Mouse (Mus musculus): Measurements from ENCODE around the gene T. TPM values are rescaled to one million over a fixed set of nuclear protein-coding genes. Genes with fewer than 3 reads are reported as not detected.
"Not testable (repeated sequence)": the region's sequence is repeated elsewhere in the genome, so short reads cannot be mapped to it uniquely, and the experiment has no call there.

T gene
- polyA plus RNA-seq, 1 experiment from 2014 or later: 0.37 TPM

DNA sequence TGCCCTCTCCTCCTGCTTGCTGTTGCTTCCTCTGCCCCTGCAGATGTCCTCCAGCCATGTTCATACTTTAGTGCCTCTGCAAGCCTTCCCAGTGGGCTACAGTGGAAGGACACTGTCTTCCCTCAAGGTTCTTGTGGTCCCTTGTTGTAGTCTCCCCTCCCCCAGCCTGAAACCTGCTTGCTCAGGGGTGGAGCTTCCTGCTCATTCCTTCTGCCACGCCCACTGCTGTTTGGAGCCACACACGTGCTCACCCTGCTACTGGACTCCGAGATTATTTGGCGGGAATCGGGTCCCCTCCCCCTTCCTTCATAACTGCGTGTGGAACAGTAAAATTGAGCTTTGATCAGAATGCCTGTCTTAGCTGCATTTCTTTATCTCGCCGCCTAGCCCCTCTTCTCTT, 30.3 kb upstream of the T start:
- H3K4me2 ChIP-seq (ENCODE audit: low read depth, low read length); H3K9ac ChIP-seq (replicated peaks; ENCODE audit: low read depth, low read length); H3K27ac ChIP-seq (ENCODE audit: low read depth, low read length); H3K27me3 ChIP-seq (ENCODE audit: control insufficient read depth, insufficient read depth, low read length); H3K4me3 ChIP-seq (ENCODE audit: low read depth, low read length); H3K4me1 ChIP-seq (ENCODE audit: control insufficient read depth, insufficient read depth, low read length); H3K9me3 ChIP-seq (ENCODE audit: control insufficient read depth, low read length); H3K36me3 ChIP-seq (ENCODE audit: control insufficient read depth, insufficient read depth, low read length); ATAC-seq (ENCODE audit: low read depth): not testable (repeated sequence)
- WGBS: 65% methylated on average over 8 of the region's 8 CpGs

DNA sequence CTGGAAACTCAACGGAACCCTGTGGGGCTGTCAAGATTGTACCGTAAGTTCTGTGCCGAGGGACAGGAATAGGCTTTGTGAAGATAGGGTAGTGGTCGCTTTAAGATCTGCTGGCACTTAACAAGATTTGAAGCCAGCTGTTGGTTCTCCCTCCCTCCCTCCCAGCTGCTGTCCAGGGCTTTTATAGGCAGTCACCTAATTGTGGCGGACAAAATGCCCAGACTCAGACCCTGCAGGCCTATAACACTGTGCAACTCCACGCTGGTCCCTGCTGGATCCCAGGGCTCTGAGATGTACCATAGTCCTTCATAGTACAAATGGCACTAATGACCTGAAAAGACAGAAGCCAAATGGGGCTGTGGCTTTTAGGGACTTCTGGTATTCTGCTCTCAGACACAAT, 27.9 kb upstream of the T start:
- no peak; the same call in 1 of the 2 replicates for ATAC-seq (ENCODE audit: low read depth)
- H3K27me3 ChIP-seq (ENCODE audit: control insufficient read depth, insufficient read depth, low read length): no peaks in the 10 kb centered on the region
- 14% methylated on average over 6 of the region's 6 CpGs for WGBS
- H3K4me2 ChIP-seq (ENCODE audit: low read depth, low read length): no peak overlapping the region
- H3K36me3 ChIP-seq (ENCODE audit: control insufficient read depth, insufficient read depth, low read length): no peaks in the 10 kb centered on the region
- H3K9ac ChIP-seq (replicated peaks; ENCODE audit: low read depth, low read length): no peak overlapping the region
- no peaks in the 10 kb centered on the region for H3K9me3 ChIP-seq (ENCODE audit: control insufficient read depth, low read length)
- no peaks in the 10 kb centered on the region for H3K4me1 ChIP-seq (ENCODE audit: control insufficient read depth, insufficient read depth, low read length)
- no peak overlapping the region for H3K27ac ChIP-seq (ENCODE audit: low read depth, low read length)
- H3K4me3 ChIP-seq (ENCODE audit: low read depth, low read length): no peak overlapping the region

DNA sequence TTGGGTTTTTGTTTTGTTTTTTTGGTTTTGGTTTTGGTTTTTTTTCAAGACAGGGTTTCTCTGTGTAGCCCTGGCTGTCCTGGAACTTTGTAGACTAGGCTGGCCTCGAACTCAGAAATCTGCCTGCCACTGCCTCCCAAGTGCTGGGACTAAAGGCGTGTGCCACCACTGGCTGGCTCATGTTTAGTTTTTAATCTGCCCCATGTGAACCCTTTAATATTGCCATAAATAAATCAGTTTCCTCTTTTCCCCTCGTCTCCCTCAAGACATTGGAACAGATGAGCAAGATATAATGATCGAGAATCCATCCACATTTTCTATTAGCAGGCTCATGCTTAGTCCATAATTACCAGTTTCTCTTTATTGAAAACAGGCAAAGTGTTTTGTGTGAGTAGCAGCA, 26.2 kb upstream of the T start:
- H3K4me2 ChIP-seq (ENCODE audit: low read depth, low read length); H3K36me3 ChIP-seq (ENCODE audit: control insufficient read depth, insufficient read depth, low read length); H3K27ac ChIP-seq (ENCODE audit: low read depth, low read length); H3K9me3 ChIP-seq (ENCODE audit: control insufficient read depth, low read length); H3K27me3 ChIP-seq (ENCODE audit: control insufficient read depth, insufficient read depth, low read length); H3K4me3 ChIP-seq (ENCODE audit: low read depth, low read length); ATAC-seq (ENCODE audit: low read depth); H3K9ac ChIP-seq (replicated peaks; ENCODE audit: low read depth, low read length); H3K4me1 ChIP-seq (ENCODE audit: control insufficient read depth, insufficient read depth, low read length): not testable (repeated sequence)
- WGBS: 48% methylated on average over 4 of the region's 4 CpGs

DNA sequence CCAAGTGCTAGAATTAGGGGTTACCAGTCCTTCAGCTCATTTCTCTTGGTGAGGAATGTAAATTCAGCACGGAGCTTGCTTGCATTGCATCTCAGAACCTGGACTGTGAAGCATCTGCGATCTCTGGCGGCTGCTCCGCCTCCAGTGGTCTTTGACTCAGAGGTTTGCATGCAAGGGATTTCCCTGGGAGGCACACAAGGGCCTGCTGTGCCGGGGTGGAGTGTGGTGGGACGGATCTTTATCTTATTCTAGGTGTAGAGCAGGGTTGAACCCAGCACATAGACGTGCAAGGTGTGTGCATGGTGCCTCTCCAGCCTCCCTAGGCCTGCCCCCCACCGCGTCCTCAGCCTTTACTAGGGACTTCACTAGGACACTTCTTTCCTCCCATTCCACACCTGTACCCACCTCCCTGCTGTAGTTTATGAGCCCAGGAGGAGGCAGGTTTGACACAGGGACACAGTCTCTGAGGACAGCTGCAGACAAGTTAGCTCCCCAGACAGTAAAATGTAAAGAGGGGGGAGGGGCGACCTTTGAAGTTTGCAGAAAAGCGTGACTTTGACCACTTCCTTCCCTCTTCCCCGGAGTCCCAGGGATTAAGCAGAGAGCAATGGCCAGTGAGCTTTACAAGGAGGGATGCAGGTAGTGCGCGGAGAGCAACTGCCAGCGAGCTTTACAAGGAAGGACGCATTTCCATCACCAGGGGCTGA, 25.5 kb upstream of the T start:
- Histone ChIP-seq H3K9me3 (ENCODE audit: control insufficient read depth, low read length) (no peaks in the 10 kb centered on the region), H3K27ac (ENCODE audit: low read depth, low read length) (no peak overlapping the region), H3K27me3 (ENCODE audit: control insufficient read depth, insufficient read depth, low read length) (0 out of 2 replicates have a peak, but pooled peaks cover 3% of the 10 kb centered on the region), H3K4me2 (ENCODE audit: low read depth, low read length) (no peak overlapping the region), H3K4me3 (ENCODE audit: low read depth, low read length) (no peak overlapping the region), H3K9ac (replicated peaks; ENCODE audit: low read depth, low read length) (no peak overlapping the region), H3K36me3 (ENCODE audit: control insufficient read depth, insufficient read depth, low read length) (no peaks in the 10 kb centered on the region), H3K4me1 (ENCODE audit: control insufficient read depth, insufficient read depth, low read length) (no peaks in the 10 kb centered on the region)
- WGBS: 3% methylated on average over 16 of the region's 16 CpGs
- no peak for ATAC-seq (ENCODE audit: low read depth)

DNA sequence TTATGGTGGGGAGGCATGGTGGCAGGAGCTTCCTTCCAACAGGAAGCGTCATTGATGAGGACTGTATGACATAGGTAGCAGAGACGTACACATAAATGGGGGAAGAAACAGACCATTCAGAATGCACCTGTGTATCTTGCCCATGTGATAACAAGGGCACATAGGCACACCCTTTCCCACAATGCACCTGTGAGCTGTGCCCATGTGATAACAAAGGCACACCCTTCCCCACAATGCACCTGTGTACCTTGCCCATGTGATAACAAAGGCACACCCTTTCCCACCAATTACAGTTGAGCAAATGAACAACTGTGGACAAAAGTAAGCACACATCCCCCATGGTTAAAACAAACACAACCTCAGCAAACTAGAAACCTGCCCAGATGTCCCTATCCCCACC, 23.9 kb upstream of the T start:
- no peak overlapping the region for H3K27ac ChIP-seq (ENCODE audit: low read depth, low read length)
- no peak for ATAC-seq (ENCODE audit: low read depth)
- H3K9ac ChIP-seq (replicated peaks; ENCODE audit: low read depth, low read length): no peak overlapping the region
- H3K4me2 ChIP-seq (ENCODE audit: low read depth, low read length): no peak overlapping the region
- WGBS: 87% methylated on average over 2 of the region's 2 CpGs
- no peaks in the 10 kb centered on the region for H3K9me3 ChIP-seq (ENCODE audit: control insufficient read depth, low read length)
- no peaks in the 10 kb centered on the region for H3K36me3 ChIP-seq (ENCODE audit: control insufficient read depth, insufficient read depth, low read length)
- H3K4me3 ChIP-seq (ENCODE audit: low read depth, low read length): no peak overlapping the region
- H3K27me3 ChIP-seq (ENCODE audit: control insufficient read depth, insufficient read depth, low read length): 0 out of 2 replicates have a peak, but pooled peaks cover 3% of the 10 kb centered on the region
- no peaks in the 10 kb centered on the region for H3K4me1 ChIP-seq (ENCODE audit: control insufficient read depth, insufficient read depth, low read length)

DNA sequence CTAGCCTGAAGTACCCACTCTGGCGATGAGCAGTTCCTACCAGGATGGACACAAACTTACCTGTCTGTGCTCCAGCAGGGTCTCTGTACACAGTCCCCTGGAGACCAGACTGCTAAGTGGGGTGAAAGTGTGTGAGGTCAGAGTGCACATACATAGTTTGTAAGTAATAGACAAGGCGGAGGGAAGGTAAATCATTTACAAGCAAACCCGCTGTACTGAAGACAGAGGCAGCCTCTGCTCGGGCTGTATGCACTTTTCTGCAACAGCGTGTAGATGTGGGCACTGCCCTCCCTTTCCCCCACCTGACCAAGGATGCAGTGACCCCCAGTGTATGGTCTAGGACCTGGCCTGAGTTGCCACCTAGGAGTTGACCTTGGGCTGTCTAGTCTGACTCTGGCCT, 20.6 kb upstream of the T start:
- Histone ChIP-seq H3K27ac (ENCODE audit: low read depth, low read length) (no peak overlapping the region), H3K4me1 (ENCODE audit: control insufficient read depth, insufficient read depth, low read length) (no peaks in the 10 kb centered on the region)
- no peak for ATAC-seq (ENCODE audit: low read depth)

DNA sequence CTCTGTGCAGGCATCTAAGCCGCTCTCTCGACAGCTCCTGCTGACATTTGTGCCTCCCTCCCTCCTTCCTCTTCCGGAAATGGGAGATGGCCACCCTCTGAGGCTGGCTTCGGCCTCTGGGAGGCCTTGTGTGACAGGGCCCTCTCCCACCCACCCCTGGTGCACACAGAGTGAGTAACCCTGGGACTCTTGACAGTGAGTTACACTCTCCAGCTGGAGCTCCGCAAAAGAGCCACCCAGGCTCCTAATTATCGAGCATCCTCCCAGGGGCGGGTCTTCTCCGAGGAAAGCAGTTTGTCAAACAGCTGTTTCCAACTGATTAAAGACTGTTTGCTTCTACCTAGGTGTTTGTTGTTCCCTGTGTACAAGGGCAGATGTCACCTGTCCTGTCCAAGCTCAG, 18.7 kb upstream of the T start:
- ATAC-seq (ENCODE audit: low read depth): no peak
- Histone ChIP-seq H3K27me3 (ENCODE audit: control insufficient read depth, insufficient read depth, low read length) (0 out of 2 replicates have a peak, but pooled peaks cover 3% of the 10 kb centered on the region), H3K9ac (replicated peaks; ENCODE audit: low read depth, low read length) (no peak overlapping the region), H3K4me1 (ENCODE audit: control insufficient read depth, insufficient read depth, low read length) (no peaks in the 10 kb centered on the region), H3K4me2 (ENCODE audit: low read depth, low read length) (no peak overlapping the region), H3K9me3 (ENCODE audit: control insufficient read depth, low read length) (no peaks in the 10 kb centered on the region), H3K4me3 (ENCODE audit: low read depth, low read length) (no peak overlapping the region), H3K27ac (ENCODE audit: low read depth, low read length) (no peak overlapping the region), H3K36me3 (ENCODE audit: control insufficient read depth, insufficient read depth, low read length) (no peaks in the 10 kb centered on the region)
- 6% methylated on average over 8 of the region's 8 CpGs for WGBS

More for the DNA sequence above, 20.6 kb upstream of the T start:
- 43% methylated on average over 5 of the region's 5 CpGs for WGBS
- Histone ChIP-seq H3K9me3 (ENCODE audit: control insufficient read depth, low read length) (no peaks in the 10 kb centered on the region), H3K9ac (replicated peaks; ENCODE audit: low read depth, low read length) (no peak overlapping the region), H3K4me2 (ENCODE audit: low read depth, low read length) (no peak overlapping the region), H3K4me3 (ENCODE audit: low read depth, low read length) (no peak overlapping the region), H3K36me3 (ENCODE audit: control insufficient read depth, insufficient read depth, low read length) (no peaks in the 10 kb centered on the region), H3K27me3 (ENCODE audit: control insufficient read depth, insufficient read depth, low read length) (0 out of 2 replicates have a peak, but pooled peaks cover 3% of the 10 kb centered on the region)

DNA sequence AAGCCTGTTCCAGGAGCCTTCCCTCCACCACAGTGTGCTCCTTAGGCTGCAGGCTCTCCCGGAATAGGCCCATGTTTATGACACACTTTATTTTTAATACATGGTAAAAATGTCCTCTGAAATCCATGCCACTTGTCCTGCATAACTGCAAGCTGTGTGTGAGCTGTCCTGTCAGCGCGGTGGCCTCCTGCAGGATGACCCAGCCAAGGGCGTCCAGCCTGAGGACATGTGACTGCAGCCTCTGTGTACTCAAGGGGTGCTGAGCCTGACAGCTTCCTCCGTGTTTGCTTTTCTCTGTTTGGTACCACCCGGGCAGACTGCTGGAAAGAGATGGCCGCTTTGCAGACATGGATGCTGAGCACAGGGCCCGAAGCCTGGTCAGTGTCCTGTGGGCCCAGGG, 17.4 kb upstream of the T start:
- H3K9ac ChIP-seq (replicated peaks; ENCODE audit: low read depth, low read length): no peak overlapping the region
- H3K36me3 ChIP-seq (ENCODE audit: control insufficient read depth, insufficient read depth, low read length): no peaks in the 10 kb centered on the region
- no peak overlapping the region for H3K27ac ChIP-seq (ENCODE audit: low read depth, low read length)
- no peak for ATAC-seq (ENCODE audit: low read depth)
- H3K27me3 ChIP-seq (ENCODE audit: control insufficient read depth, insufficient read depth, low read length): 0 out of 2 replicates have a peak, but pooled peaks cover 3% of the 10 kb centered on the region
- WGBS: 63% methylated on average over 8 of the region's 8 CpGs
- no peak overlapping the region for H3K4me2 ChIP-seq (ENCODE audit: low read depth, low read length)
- no peaks in the 10 kb centered on the region for H3K4me1 ChIP-seq (ENCODE audit: control insufficient read depth, insufficient read depth, low read length)
- no peak overlapping the region for H3K4me3 ChIP-seq (ENCODE audit: low read depth, low read length)
- no peaks in the 10 kb centered on the region for H3K9me3 ChIP-seq (ENCODE audit: control insufficient read depth, low read length)

DNA sequence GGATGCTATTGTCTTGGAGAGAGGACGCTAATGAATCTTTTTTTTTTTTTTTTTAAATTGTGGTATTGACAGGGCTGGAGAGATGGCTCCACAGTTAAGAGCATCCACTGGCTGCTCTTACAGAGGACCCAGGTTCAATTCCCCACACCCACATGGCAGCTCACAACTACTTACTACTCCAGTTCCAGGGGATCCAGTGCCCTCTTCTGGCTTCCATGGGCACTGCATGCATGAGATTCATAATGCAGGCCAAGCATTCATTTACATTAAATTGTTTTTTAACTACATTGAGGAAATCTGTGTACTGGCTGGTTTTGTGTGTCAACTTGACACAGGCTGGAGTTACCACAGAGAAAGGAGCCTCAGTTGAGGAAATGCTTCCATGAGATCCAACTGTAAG, 13.5 kb upstream of the T start:
- H3K4me2 ChIP-seq (ENCODE audit: low read depth, low read length): no peak overlapping the region
- H3K36me3 ChIP-seq (ENCODE audit: control insufficient read depth, insufficient read depth, low read length): no peaks in the 10 kb centered on the region
- H3K9me3 ChIP-seq (ENCODE audit: control insufficient read depth, low read length): no peaks in the 10 kb centered on the region
- 68% methylated on average over 1 of the region's 1 CpGs for WGBS
- H3K27ac ChIP-seq (ENCODE audit: low read depth, low read length): no peak overlapping the region
- H3K4me3 ChIP-seq (ENCODE audit: low read depth, low read length): no peak overlapping the region
- no peak overlapping the region for H3K9ac ChIP-seq (replicated peaks; ENCODE audit: low read depth, low read length)
- ATAC-seq (ENCODE audit: low read depth): no peak
- no peaks in the 10 kb centered on the region for H3K4me1 ChIP-seq (ENCODE audit: control insufficient read depth, insufficient read depth, low read length)
- H3K27me3 ChIP-seq (ENCODE audit: control insufficient read depth, insufficient read depth, low read length): no peaks in the 10 kb centered on the region
